Mouse (Mus musculus): Measurements from ENCODE around the gene Irs1. TPM values are rescaled to one million over a fixed set of nuclear protein-coding genes. Genes with fewer than 3 reads are reported as not detected.

Irs1 gene
- 10 to 100 TPM; 14.2 to 15.8 (median 14.9) TPM for total RNA-seq (2022)

DNA sequence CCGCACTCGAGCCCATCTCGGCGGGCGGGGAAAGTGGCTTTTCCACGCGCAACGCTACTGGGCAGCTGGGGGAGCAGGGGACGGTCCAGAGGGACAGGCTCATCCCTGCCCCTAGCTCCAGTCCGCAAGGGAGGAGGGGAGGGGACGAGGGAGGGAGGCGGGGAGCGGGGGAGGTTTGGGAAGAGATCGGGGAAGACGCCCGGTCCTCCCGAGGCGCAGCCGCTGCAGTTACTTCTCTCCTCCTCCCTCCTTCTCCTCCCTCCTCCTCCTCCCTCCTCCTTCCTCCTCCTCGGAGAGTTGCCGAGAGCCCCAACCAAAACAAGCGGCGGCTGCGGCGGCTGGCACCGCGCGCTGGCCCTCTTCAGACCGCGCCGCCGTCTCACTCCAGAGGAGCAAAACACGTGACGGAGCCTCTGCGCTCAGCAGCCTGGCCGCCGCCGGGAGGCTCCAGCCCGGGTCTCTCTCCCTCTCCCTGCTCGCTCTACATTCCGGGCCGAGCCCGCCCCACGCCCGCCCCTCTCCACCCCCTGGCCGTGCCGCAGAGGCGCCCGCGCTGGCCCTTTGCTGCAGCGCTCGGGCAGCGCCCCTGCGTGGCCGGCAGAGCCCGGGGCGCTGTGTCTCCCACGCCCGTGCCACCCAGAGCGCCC lies at the start of gene Irs1:
Gene Irs1, minus strand, starts transcription at position 266 of the 647 bp plus-strand sequence.
- DNase-seq (ENCODE audit: low spot score in 2 of 2), result peak; percentile 62 to 89

DNA sequence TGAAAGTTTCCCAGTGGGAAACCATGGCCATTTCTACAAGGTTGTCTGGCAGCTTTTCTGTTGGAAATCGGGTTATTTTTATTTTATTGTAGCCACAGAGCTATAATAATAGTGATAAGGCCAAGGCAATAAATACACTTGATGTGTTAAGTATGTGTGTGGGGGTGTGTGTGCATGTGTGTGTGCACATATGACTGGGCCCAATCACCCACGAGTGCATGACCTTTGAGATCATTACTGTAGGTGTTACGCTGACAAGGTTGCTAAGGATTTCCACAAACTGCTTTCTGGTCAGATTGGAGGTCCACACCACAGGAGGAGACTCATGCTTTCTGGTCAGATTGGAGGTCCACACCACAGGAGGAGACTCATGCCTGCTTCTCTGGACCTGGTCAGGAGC lies 43.3 kb upstream of the Irs1 start:
- no peak for DNase-seq (ENCODE audit: low spot score in 2 of 2)

DNA sequence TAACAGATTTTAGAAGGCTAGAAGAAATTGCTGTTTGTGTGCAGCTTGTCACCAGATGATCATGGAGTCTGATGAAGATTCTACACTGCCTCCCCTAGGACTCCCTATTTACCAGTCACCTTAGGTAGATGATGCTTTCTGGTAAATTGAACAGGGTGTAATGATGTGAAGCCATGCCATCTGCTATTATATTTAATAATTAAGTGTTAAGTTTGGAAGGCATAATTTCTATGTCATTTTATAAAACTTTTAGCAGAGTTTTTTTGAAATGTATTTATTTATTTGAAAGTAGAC lies 38.7 kb upstream of the Irs1 start:
- no peak for DNase-seq (ENCODE audit: low spot score in 2 of 2)

DNA sequence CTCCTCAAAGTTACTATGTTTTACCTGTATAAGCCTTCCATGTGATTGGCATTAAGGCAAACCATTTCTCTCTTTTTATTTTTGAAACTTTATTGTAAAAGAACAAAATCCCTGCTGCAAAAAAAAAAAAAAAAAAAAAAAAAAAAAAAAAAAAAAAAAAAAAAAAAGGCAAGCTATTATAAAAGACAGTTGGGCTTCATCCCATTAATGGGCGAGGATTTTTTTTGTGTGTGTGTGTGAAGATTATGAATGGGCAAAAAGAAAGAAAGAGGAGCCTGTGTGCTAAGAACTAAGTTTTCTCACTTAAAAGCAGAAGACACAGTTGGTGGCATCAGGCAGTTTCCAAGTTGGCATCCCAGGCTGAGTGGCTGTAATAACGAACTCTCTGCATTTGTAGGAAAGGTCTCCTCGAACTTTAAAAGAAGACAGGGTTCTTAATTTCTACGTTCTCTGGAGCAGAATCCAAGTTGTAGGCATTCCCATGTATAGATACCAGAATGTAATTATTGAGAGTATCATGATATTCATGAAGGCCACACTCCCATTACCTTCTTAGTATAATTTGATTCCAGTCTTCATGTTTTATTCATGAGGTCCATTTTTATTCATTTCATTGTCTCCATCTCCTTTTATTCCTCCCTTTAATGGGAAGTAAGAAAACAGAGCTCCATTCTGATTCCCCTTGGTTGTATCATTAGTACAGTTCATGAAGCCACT lies 38.2 kb upstream of the Irs1 start:
- no peak for DNase-seq (ENCODE audit: low spot score in 2 of 2)

DNA sequence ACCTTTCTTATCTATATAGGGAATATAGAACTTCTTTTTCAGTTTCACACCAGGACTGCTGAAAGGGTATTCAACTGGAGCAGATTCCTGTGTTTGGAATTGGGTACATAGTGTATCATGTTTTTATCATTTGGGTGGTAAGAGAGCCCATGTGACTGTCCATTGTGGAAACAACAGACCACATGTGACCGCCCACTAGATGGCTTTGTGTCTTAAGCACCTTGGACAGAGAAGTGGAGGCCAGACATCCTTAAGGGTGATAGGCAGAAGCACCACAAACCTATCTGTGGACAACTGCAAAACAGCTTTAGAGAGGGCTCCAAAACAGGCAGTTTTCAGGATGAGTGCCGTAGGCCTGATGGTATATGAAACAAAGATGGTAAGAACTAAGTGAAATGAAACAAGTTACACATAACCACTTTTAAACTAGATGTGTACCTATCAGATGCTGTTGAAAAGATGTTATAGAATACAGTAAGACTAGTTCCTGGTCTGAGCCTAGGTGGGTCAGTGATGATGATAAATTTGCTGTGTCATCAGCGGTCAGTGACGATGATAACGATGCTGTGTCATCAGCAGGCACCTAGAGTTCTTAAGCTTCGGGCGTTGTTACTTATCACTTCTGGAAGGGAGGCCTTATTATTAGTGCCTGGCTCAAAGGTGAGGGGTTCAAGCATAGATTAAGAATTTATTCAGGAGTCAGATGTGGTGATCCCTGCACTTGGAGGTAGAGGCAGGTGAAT lies 37.0 kb upstream of the Irs1 start:
- DNase-seq (ENCODE audit: low spot score in 2 of 2), result no peak

DNA sequence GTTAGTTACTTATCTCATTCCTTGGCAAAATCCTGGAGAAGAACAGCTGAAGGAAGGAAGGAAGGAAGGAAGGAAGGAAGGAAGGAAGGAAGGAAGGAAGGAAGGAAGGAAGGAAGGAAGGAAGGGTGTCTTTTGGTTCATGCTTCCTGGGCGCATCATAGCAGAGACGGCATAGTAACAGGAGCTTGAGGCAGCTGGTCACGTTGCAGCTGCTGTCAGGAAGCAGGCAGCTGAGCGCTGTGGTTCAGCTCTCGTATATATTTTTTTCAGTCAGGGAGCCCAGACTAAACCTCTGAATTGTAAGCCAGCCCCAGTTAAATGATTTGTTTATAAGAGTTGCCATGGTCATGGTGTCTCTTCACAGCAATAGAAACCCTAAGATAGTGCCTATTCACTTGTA lies 34.9 kb upstream of the Irs1 start:
- DNase-seq (ENCODE audit: low spot score in 2 of 2), result no peak

DNA sequence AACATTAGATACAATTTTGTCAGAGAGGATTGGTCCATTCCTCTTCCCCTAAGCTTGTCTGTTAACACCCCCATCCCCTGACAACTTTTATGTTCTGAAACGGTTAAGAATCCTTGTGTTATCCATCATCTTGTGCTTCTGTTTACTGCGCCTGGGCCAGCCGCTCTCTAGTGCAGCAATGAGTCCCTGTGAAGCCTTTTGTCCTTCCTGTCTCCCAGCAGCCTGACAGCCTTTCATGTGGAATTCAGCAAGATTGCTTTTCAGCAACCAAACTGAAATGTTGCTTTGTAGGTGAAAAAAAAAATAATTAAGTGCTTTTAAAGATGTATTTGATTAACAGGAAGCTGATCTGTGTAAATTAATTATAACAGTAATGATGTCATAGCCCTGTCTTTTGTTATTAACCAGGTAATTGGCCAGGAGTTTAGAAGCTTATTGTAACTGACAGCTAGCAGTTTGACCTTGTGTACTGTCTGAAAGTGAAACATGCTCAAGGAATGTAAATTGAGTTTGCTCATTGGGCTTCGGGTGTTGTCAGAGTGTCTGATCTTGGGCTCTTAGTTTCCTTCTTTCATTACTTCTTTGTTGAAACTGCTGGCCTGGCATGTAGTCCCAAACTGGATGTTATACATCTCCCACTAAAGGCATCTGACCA lies 33.0 kb upstream of the Irs1 start:
- no peak for DNase-seq (ENCODE audit: low spot score in 2 of 2)

DNA sequence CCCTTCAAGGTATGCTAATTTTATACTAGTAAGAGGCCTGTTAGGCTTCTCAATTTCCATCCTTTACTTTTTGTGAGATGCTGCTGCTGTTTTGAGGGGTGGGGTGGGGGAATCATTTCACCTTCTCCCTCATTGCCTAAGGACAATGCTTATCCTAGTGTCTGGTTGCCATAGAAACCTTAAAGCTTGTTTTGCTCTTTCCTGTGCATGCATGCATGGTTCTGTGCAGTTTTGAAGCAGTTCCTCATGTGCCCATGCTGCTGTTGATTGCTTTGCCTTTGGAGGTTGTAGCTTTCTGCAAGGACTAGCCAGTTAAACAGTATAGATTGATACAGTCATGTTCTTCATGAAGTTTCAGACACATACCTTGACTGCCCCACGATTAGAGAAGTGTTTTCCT lies 30.2 kb upstream of the Irs1 start:
- DNase-seq (ENCODE audit: low spot score in 2 of 2), result no peak

DNA sequence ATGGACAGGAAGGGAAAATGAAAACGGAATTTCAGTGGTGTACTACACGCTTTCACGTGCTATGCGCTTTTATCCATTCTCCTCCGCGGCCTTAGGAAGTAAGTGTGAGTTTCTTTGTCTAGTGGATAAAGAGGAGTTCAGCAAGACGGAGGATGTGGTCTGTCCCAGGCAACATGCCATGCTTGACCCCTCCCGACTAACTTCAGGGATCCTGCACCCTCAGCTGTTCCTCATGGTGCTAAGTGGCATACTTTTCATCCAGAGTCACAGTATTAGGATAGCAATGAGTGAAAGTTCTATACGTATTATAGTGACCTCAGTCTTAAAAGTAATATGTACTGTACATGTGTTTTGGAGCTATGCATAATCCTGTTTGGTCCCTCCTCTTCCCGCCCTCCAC lies 29.6 kb upstream of the Irs1 start:
- no peak for DNase-seq (ENCODE audit: low spot score in 2 of 2)

DNA sequence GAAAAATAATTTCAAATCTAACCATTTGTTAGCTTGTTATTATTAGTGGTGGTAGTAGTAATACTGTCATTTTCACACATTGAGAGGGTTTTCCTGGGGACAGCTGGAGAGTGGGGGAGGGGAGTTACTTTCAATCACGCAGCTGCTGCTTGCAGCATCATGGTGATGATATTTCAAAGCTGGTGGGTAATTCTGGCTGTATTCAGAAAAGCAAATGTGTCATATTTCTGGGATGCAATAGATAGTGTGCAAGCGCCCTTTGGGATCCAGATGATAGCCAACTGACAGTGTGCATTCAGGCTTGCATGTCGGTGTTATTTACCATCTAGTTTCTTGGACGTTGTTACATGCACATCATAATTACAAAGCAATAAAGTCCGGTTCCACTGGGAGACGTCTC lies 29.2 kb upstream of the Irs1 start:
- no peak for DNase-seq (ENCODE audit: low spot score in 2 of 2)

DNA sequence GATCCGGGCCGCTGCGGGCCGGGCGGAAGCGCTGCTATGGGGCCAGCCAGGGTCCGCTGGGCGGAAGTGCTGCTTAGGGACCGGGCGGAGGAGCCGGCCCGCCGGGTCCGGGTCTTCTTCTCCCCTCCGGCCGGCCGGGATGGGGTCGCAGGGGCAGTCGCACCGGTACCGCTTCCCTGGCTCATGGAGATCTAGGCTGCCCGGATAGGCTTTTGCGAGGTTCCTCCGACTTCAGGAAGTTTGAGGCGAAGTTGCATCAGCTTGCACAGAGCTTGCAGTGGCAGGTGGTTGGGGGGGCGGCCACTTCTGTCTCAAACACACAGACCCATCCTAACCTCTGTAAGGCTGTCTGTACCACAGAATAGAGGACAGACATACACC lies 25.5 kb upstream of the Irs1 start:
- no peak for DNase-seq (ENCODE audit: low spot score in 2 of 2)

DNA sequence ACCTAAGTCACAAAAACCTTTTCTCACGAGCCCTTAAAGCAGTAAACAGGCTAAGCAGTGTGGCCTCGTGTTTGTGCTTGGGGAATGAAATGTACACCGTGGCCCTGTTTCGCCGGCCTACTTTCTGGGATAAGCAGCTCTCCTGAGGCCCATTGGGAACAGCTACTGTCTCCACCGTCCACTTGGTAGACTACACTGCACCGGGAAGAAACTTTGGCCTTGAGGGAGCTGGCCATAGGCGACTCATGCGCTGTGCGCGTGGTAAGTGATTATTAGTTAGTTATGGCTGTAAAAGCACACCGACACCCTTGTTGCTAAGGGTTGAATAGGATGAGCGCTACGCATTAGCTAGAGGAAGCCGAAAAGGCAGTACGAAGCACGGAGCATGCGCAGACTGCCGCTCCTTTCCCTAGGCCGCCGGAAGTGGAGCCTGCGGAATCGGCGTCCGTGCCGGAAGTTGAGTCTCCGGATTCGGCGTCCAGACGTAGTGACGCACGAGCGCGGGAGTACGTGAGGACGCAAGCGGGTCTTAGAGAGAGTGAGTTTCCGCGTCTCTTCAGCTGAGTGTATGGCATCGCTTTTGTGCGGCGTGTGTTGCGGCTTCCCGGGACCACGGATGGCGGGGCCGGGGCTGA lies 25.0 kb upstream of the Irs1 start, which contains the start of gene Rhbdd1:
Gene Rhbdd1, plus strand, starts transcription at position 342 of the 635 bp plus-strand sequence.
- DNase-seq (ENCODE audit: low spot score in 2 of 2), result peak; percentile 95 to 96

DNA sequence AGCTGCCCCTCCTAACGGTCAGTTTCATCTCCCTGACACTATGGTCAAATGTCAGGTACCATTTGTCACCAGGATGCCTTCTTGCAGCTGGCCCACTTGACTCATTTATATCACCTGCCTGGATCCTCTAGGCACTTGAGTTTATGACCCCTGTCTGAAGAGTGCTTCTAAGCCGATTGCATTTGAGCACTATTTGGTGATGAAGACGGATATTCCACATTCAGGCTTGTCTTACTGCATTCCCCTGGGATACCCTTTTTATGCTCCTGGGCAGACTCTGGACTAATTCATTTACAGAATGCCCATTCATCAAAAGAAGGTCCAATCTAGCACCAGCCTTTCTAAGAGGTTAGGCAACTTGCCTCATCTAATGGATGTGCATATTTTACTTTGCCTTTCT lies 13.3 kb upstream of the Irs1 start:
- no peak for DNase-seq (ENCODE audit: low spot score in 2 of 2)

DNA sequence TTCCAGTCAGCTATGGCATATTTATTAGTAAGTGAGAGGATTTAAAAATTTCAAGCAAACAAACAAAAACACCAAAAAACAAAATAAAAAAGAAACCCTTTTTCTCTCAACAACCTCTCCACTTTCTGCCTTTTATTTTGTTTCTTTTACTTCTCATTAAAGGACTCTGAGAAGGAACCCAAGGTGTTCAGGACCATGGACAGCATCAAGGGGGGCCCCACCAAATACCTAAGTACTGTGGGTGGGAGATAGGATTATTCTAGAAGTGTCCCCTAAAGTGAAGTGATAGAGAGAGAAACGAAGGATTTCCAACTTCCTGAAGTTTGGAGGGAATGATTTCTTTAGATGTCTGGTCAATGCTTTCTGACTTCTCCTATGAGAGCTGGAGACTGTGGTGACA lies 7.4 kb upstream of the Irs1 start:
- DNase-seq (ENCODE audit: low spot score in 2 of 2), result no peak

DNA sequence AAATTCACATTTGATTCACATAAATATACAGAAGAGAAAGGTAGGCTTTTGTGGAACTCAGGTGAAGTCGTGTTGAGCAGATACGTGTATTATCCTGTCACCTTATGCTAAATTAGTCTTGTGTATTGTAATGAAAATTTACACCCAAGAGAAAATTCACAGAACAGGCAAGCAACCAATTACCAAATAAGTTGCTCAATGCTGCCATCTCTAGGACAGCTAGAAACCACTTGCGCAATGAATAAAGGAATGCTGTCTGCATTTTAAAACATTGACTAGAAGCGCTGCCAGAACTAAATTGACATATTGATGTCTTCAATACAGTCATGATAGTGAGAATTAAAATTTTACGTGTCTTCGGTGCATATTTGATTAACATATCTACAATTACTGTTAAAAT lies 2.9 kb upstream of the Irs1 start:
- DNase-seq (ENCODE audit: low spot score in 2 of 2), result no peak

DNA sequence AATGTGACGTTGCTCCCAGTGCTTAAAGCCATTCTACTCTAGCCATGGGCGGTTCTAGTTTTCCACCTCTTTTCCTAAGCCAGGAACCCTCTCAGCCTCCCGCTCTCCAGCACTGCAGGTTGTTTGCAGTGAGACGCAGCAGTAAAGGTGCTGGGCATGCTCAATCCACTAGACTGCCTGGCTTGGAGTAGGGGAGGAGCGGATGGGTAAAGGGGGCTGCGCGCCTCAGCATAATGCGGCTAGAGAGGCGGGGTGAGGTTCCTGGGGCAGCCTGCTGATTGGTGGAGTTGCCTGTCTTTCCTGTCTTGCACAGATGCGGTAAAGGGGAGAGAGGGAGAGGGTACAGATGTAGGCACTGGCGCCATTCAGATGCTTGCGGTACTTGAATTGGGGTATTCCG lies 1.6 kb upstream of the Irs1 start:
- peak; percentile 60 to 72 for DNase-seq (ENCODE audit: low spot score in 2 of 2)

DNA sequence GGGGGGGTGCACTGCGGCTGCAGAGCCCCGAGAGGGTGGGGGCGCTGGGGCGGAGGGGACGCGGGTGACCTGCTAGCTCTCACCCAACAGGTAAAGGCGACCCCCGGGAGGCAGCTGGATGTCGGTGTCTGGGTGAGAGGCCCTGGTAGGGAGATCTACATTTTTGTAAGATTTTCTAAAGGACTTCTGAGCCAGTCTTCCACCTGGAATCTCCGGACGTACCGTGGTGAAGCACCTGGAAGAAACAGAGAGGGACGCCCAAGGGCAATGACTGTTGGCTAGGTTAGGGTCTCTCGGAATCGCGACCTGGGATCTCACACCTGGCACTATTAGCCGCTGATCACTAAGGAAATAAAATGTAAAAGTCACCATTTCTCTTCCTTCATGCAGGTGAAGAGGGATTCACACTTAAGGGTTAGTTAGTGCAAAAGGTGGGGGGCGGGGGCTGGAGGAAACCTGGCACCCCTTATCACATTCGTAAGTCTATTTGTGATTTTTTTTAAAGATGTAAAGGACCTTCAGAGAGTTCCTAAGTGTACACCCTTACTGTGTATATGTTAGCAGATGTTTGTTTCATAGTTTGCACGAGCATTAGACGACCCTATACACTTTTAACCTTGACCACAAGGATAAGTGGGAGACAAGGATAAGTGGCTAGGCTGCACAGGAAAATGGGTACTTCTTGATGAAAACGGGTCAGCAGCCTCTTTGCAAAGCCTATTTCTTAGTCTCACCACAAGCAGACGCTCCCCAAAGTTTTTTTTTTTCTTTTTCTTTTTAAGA lies 905 bp upstream of the Irs1 start:
- no peak for DNase-seq (ENCODE audit: low spot score in 2 of 2)

DNA sequence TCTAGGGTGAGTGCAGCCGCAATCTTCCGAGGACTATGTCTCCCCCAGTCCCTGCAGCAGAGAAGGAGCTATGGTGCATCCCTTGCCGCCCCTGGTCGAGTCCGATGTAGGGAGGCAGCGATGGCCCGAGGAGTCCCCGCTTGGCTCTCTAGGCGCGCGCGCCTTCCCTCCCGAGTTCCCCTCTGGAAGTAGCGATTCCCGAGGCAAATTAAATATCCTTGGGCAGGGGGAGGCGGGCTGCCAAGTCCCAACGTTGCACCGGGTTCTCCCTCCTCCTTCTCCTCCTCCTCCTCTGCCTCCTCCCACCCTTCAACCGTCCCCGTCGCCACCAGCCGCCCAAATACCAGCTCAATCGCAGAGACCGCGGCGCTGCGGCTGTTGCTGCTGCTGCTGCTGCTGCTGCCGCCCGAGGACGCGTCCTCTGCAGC lies 479 bp downstream of the Irs1 start:
- peak; percentile 71 to 77 for DNase-seq (ENCODE audit: low spot score in 2 of 2)

DNA sequence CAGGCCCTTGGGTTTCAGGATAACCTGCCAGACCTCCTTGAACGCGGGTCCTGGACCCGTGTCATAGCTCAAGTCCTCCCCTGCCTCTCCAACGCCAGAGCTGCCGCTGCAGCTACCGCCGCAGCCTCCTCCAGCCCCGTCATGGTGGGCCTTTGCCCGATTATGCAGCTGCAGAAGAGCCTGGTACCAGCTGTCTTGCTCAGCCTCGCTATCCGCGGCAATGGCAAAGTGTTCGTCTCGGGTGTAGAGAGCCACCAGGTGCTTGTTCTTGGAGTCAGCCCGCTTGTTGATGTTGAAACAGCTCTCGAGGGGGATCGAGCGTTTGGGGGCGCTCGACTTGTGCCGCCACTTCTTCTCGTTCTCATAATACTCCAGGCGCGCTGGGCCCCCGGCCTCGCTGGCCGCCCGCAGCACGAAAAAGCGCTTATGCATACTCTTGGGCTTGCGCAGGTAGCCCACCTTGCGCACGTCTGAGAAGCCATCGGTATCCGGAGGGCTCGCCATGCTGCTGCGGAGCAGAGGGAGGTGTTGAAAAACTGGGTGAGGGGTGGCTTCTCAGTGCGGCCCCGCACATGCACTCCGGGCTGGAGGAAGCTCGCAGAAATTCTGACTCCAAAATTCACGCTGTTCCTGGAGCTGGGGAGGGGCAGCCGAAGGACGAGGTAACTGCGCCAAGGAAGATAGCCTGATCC lies 1.1 kb downstream of the Irs1 start:
- DNase-seq (ENCODE audit: low spot score in 2 of 2), result peak; percentile 54 to 74

Data from left cerebral cortex, adult 8-10 months (tissue).